ENCODE assay signal across 25 mouse cellular contexts in genomic region chr9:66873531-66873930, GRCm38 (mm10). TPM values are rescaled to one million over a fixed set of nuclear protein-coding genes. Genes with fewer than 3 reads are reported as not detected.
DNase-seq lines count a peak whose midpoint lies in the region; ATAC-seq lines count a peak whose summit lies in the region.
"Had no signal": no experiment of that assay in that cellular context is flagged by ENCODE, and none has a peak within 500 bp of the region (broad histone marks: within the 10 kb centered on the region; RNA-seq: fewer than 3 reads in every experiment).

No protein-coding gene starts in this region.

- no peak overlapping the region for H3K9ac ChIP-seq in forebrain, embryonic 12.5 days
- H3K9ac ChIP-seq: embryonic facial prominence, embryonic 12.5 days; forebrain, embryonic 13.5 days; kidney, embryonic 15.5 days; limb, embryonic 15.5 days; liver, embryonic 15.5 days had no signal

- no peak overlapping the region for H3K4me2 ChIP-seq in forebrain, embryonic 12.5 days
- H3K4me2 ChIP-seq: embryonic facial prominence, embryonic 12.5 days; forebrain, embryonic 13.5 days; kidney, embryonic 15.5 days; limb, embryonic 15.5 days; liver, embryonic 15.5 days had no signal

- peaks cover 6% of the 10 kb centered on the region; the same call in 1 of the 2 replicates for H3K4me1 ChIP-seq in embryonic facial prominence, embryonic 10.5 days
- H3K4me1 ChIP-seq in forebrain, embryonic 12.5 days = no peaks in the 10 kb centered on the region
- H3K4me1 ChIP-seq: forebrain, embryonic 13.5 days; kidney, embryonic 15.5 days had no signal

- H3K27me3 ChIP-seq in embryonic facial prominence, embryonic 10.5 days (replicated peaks; ENCODE audit: low read depth, poor library complexity, severe bottlenecking) = no peaks in the 10 kb centered on the region
- H3K27me3 ChIP-seq in forebrain, embryonic 12.5 days = no peaks in the 10 kb centered on the region
- H3K27me3 ChIP-seq: embryonic facial prominence, embryonic 12.5 days; forebrain, embryonic 13.5 days; kidney, embryonic 15.5 days; limb, embryonic 15.5 days; liver, embryonic 15.5 days; Patski had no signal

- no peak overlapping the region for H3K27ac ChIP-seq in embryonic facial prominence, embryonic 10.5 days (replicated peaks)
- H3K27ac ChIP-seq in forebrain, embryonic 12.5 days = no peak overlapping the region
- H3K27ac ChIP-seq: embryonic facial prominence, embryonic 12.5 days; forebrain, embryonic 13.5 days; hindbrain, postnatal 0 days; kidney, embryonic 15.5 days; limb, embryonic 15.5 days; liver, embryonic 15.5 days; stomach, postnatal 0 days had no signal

- peak; percentile 92 for ATAC-seq in CD4-positive, CD25-positive, alpha-beta regulatory T cell, adult 4 months
- ATAC-seq in granulocyte monocyte progenitor cell, adult 5-6 weeks (replicated peaks; ENCODE audit: poor library complexity, severe bottlenecking) = peak; percentile 53
- ATAC-seq in megakaryocyte progenitor cell, adult 5-6 weeks (replicated peaks; ENCODE audit: poor library complexity) = peak; percentile 61
- ATAC-seq in forebrain, embryonic 12.5 days (ENCODE audit: low FRiP score) = no peak
- ATAC-seq: forebrain, embryonic 13.5 days; hindbrain, postnatal 0 days; Patski had no signal

- 0 out of 2 replicates have a peak, but pooled peaks cover 3% of the 10 kb centered on the region for H3K9me3 ChIP-seq in embryonic facial prominence, embryonic 10.5 days
- peaks cover 4% of the 10 kb centered on the region; the same call in 1 of the 2 replicates for H3K9me3 ChIP-seq in forebrain, embryonic 12.5 days
- H3K9me3 ChIP-seq: limb, embryonic 15.5 days; liver, embryonic 15.5 days had no signal

- peaks cover 16% of the 10 kb centered on the region for H3K36me3 ChIP-seq in embryonic facial prominence, embryonic 10.5 days (replicated peaks)
- 0 out of 2 replicates have a peak, but pooled peaks cover 3% of the 10 kb centered on the region for H3K36me3 ChIP-seq in forebrain, embryonic 12.5 days (replicated peaks)
- H3K36me3 ChIP-seq: embryonic facial prominence, embryonic 12.5 days; kidney, embryonic 15.5 days had no signal

- H3K4me3 ChIP-seq in embryonic facial prominence, embryonic 10.5 days = no peak overlapping the region
- no peak overlapping the region for H3K4me3 ChIP-seq in forebrain, embryonic 12.5 days (replicated peaks)
- H3K4me3 ChIP-seq: embryonic facial prominence, embryonic 12.5 days; forebrain, embryonic 13.5 days; gastrocnemius, adult 2 months; kidney, embryonic 15.5 days; limb, embryonic 15.5 days; liver, embryonic 15.5 days had no signal

- DNase-seq in A20 (ENCODE audit: low read depth, low spot score) = peak; percentile 50
- no peak for DNase-seq in cerebellum, postnatal 4 days (ENCODE audit: low spot score in 2 of 2)
- no peak for DNase-seq in embryonic facial prominence, embryonic 10.5 days (ENCODE audit: low spot score)
- DNase-seq in layer of hippocampus, adult 9-11 months = no peak
- DNase-seq: adrenal gland, postnatal 14 days; cerebellum, adult 9-10 months; gastrocnemius, adult 2 months; heart, postnatal 4 days; kidney, adult 11 months; kidney, postnatal 36 days; left cerebral cortex, postnatal 4 days; lung, postnatal 14 days; midbrain, embryonic 14.5 days had no signal

RNA-seq across cellular contexts. Expression of gene Aph1c, which starts 39.0 kb away (rescaled TPM):
- polyA plus RNA-seq in CD4-positive, CD25-positive, alpha-beta regulatory T cell, adult 4 months (2017; shearing (Covaris generic)) = under 1 TPM; 0.38 to 0.44 TPM
- total RNA-seq in granulocyte monocyte progenitor cell, adult 5-6 weeks (2014; fragmentation: Nextera tagmentation) = 3.8 and 9.0 TPM in 2 replicates
- 1.9 and 4.9 TPM in 2 replicates for total RNA-seq in granulocyte monocyte progenitor cell, adult 5-6 weeks (2017)
- 4.1 and 7.4 TPM in 2 replicates for total RNA-seq in megakaryocyte progenitor cell, adult 5-6 weeks (2015)
- 0.96 and 3.0 TPM in 2 replicates for total RNA-seq in megakaryocyte progenitor cell, adult 5-6 weeks (2017)
- 1.7 and 1.8 TPM in 2 replicates for polyA plus RNA-seq in embryonic facial prominence, embryonic 10.5 days (2016; fragmentation: Nextera tagmentation; extraction: Ambion mirVana)
- polyA plus RNA-seq in forebrain, embryonic 12.5 days (2016; fragmentation: Nextera tagmentation; extraction: Ambion mirVana) = 1.7 and 2.2 TPM in 2 replicates

RNA-seq across cellular contexts. Expression of gene Rab8b, which starts 46.0 kb away (rescaled TPM):
- polyA plus RNA-seq in CD4-positive, CD25-positive, alpha-beta regulatory T cell, adult 4 months (2017; shearing (Covaris generic)) = 100 to 1,000 TPM; 138 to 179 TPM
- 37.5 and 39.6 TPM in 2 replicates for total RNA-seq in granulocyte monocyte progenitor cell, adult 5-6 weeks (2014; fragmentation: Nextera tagmentation)
- total RNA-seq in granulocyte monocyte progenitor cell, adult 5-6 weeks (2017) = 75.2 and 76.0 TPM in 2 replicates
- total RNA-seq in megakaryocyte progenitor cell, adult 5-6 weeks (2015) = 45.6 and 48.8 TPM in 2 replicates
- total RNA-seq in megakaryocyte progenitor cell, adult 5-6 weeks (2017) = 78.3 and 81.2 TPM in 2 replicates
- 21.4 and 23.9 TPM in 2 replicates for polyA plus RNA-seq in embryonic facial prominence, embryonic 10.5 days (2016; fragmentation: Nextera tagmentation; extraction: Ambion mirVana)
- 50.3 and 50.7 TPM in 2 replicates for polyA plus RNA-seq in forebrain, embryonic 12.5 days (2016; fragmentation: Nextera tagmentation; extraction: Ambion mirVana)
